Mouse (Mus musculus) midbrain, embryonic 16.5 days (tissue): ENCODE measurements around the gene 1600002K03Rik. TPM values are rescaled to one million over a fixed set of nuclear protein-coding genes. Genes with fewer than 3 reads are reported as not detected.

Source experiments
- ATAC-seq: fragments of 200-750 bp; cut with Nextera tagmentation; 2 replicates; pipeline ENCODE4 v1.8.0; 2017; ENCODE audit warnings: moderate TSS enrichment
- H3K27ac ChIP-seq: fragments of 300-500 bp; sonication (generic); 2 replicates; pipeline ENCODE4 v1.5.1; 2014; ENCODE audit warnings: mild to moderate bottlenecking, low read length, mixed read lengths
- H3K27me3 ChIP-seq: fragments of 300-500 bp; sonication (generic); 2 replicates; pipeline ENCODE4 v1.6.1; 2014; ENCODE audit warnings: low read depth, low read length, mixed read lengths; ENCODE audit not compliant: control insufficient read depth, insufficient read depth
- H3K36me3 ChIP-seq: fragments of 300-500 bp; sonication (generic); 2 replicates; pipeline ENCODE4 v1.6.1; 2014; ENCODE audit warnings: mild to moderate bottlenecking, low read length, moderate library complexity, mixed read lengths; ENCODE audit not compliant: control insufficient read depth, insufficient read depth
- H3K4me1 ChIP-seq: fragments of 300-500 bp; sonication (generic); 2 replicates; pipeline ENCODE4 v1.6.1; 2014; ENCODE audit warnings: mild to moderate bottlenecking, low read length, mixed read lengths; ENCODE audit not compliant: control insufficient read depth, insufficient read depth
- H3K4me2 ChIP-seq: fragments of 300-500 bp; sonication (generic); 2 replicates; pipeline ENCODE4 v1.6.1; 2014; ENCODE audit warnings: mild to moderate bottlenecking, low read length, mixed read lengths
- H3K4me3 ChIP-seq: fragments of 300-500 bp; sonication (generic); 2 replicates; pipeline ENCODE4 v1.5.1; 2014; ENCODE audit warnings: low read depth, mild to moderate bottlenecking, low read length, moderate library complexity, mixed read lengths
- H3K9ac ChIP-seq: fragments of 300-500 bp; sonication (generic); 2 replicates; pipeline ENCODE4 v1.6.1; 2014; ENCODE audit warnings: low read depth, low read length, mixed read lengths
- H3K9me3 ChIP-seq: fragments of 300-500 bp; sonication (generic); replicated peaks from 2 replicates; pipeline ENCODE4 v1.6.1; 2014; ENCODE audit warnings: mild to moderate bottlenecking, low read length, mixed read lengths; ENCODE audit not compliant: control insufficient read depth, poor library complexity, severe bottlenecking
- WGBS: fragments of 180-500 bp; shearing (Covaris S2); extraction: QIAGEN DNeasy Blood & Tissue Kit; methylation state at CpG from one replicate; pipeline ENCODE4 v1.1.7; 2014; 5-methylcytosine and 5-hydroxymethylcytosine counted together
- polyA plus RNA-seq: library from polyadenylated mRNA; unstranded; fragments of >200 nt; fragmentation: Nextera tagmentation; extraction: Ambion mirVana; gene quantifications from 2 replicates; pipeline ENCODE4 v1.2.1, GENCODE M21; 2015

The 1600002K03Rik gene
- polyA plus RNA-seq, 1 experiment from 2014 or later: 11.0 TPM

- Histone ChIP-seq H3K4me1 (peaks cover 20% of the 10 kb centered on the region), H3K27ac (no peak overlapping the region), H3K9ac (no peak overlapping the region), H3K9me3 (no peaks in the 10 kb centered on the region), H3K4me3 (no peak overlapping the region), H3K27me3 (no peaks in the 10 kb centered on the region), H3K36me3 (peaks cover 9% of the 10 kb centered on the region; the same call in 1 of the 2 replicates), H3K4me2 (no peak overlapping the region)
- ATAC-seq: no peak
- 88% methylated on average over 6 of the region's 6 CpGs for WGBS
Observed at GRCm38 (mm10) chr10:80145896-80146295, 26.8 kb upstream of the 1600002K03Rik start.

- no peak overlapping the region for H3K4me3 ChIP-seq
- no peak overlapping the region for H3K9ac ChIP-seq
- H3K4me1 ChIP-seq: peaks cover 17% of the 10 kb centered on the region
- WGBS: 82% methylated on average over 4 of the region's 4 CpGs
- peak overlapping the region; percentile 15; the same call in 1 of the 2 replicates for H3K27ac ChIP-seq
- H3K9me3 ChIP-seq: no peaks in the 10 kb centered on the region
- H3K27me3 ChIP-seq: no peaks in the 10 kb centered on the region
- no peak overlapping the region for H3K4me2 ChIP-seq
- peaks cover 9% of the 10 kb centered on the region; the same call in 1 of the 2 replicates for H3K36me3 ChIP-seq
- ATAC-seq: no peak
Observed at GRCm38 (mm10) chr10:80146568-80147011, 26.2 kb upstream of the 1600002K03Rik start.

DNA sequence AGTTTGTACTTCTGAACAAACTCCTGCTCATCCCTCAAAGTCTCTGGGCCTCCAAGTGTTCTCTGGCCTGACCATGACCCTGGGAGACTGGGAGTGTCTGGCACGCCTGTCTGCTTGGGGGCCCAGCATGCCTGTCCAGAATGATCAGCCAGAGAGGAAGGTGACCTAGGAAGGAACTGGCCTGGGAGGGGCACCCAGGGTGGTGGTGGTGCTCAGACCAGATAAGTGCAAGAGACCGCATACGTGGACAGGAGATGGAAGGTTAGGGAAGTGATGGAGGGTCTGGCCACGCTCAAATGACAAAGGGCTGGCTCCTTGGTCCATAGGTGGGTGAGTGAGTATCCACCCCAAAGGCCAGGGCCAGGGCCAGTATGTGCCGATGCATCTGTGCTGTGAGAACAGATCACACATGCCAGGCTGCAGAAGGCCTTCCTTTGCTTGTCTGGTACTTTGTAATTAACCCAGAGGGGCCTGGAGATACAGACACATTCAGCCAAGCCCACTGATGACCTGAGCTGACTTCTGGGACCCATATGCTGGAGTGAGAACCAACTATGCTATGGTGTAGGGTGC is 25.5 kb upstream of the 1600002K03Rik start:
- Histone ChIP-seq H3K36me3 (peaks cover 9% of the 10 kb centered on the region; the same call in 1 of the 2 replicates), H3K27ac (peak overlapping the region; percentile 100), H3K4me3 (no peak overlapping the region), H3K9me3 (no peaks in the 10 kb centered on the region), H3K4me1 (peaks cover 22% of the 10 kb centered on the region), H3K9ac (no peak overlapping the region), H3K27me3 (no peaks in the 10 kb centered on the region), H3K4me2 (peak overlapping the region; percentile 74)
- ATAC-seq: no peak
- WGBS: 82% methylated on average over 5 of the region's 5 CpGs

GRCm38 (mm10) chr10:80147719-80148601 is 24.8 kb upstream of the 1600002K03Rik start, which contains the start of gene Midn:
Midn (plus strand) TSS chr10:80148272.
- Histone ChIP-seq H3K4me1 (peaks cover 25% of the 10 kb centered on the region), H3K9me3 (no peaks in the 10 kb centered on the region), H3K27ac (peak within 1 kb of the TSS; percentile 100), H3K4me3 (peak within 1 kb of the TSS; percentile 93), H3K27me3 (no peaks in the 10 kb centered on the region), H3K36me3 (peaks cover 12% of the 10 kb centered on the region), H3K9ac (peak within 1 kb of the TSS; percentile 97), H3K4me2 (peak within 1 kb of the TSS; percentile 74)
- ATAC-seq: peak; percentile 15
- 1% methylated on average over 40 of the region's 42 CpGs for WGBS

DNA sequence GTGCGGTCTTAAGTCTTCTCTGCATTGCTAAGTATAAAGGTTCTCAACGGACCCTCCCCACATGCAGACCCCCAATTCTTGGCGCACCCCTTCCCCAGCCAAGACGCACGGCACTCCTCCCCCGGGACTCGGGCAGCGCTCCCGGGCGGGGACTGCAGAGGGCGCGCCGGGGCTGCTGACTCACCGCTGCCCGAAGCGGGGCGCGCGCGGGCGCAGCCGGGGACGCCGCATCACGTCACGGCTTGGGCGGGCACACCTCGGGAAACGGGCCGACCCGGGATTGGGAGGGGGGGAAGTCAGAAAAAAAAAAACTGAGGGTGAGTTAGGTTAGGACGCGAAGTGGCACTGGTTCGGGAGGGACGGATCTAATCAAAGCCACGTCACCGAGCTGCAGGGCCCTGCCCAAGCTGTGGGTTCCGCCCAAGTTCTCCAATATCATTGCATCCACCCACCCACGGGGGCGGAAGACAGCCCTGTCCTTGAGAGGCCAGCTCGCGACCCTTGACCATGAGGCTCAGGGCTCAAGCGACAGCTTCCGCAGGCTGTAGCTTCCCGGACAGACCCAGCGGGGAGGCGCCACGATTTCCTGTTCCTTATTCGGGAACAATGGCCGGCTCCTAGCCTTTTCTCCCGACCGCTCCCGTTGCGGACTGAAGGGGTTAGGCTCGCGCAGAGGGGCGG is 24.0 kb upstream of the 1600002K03Rik start:
- Histone ChIP-seq H3K36me3 (peaks cover 18% of the 10 kb centered on the region), H3K4me3 (peak overlapping the region; percentile 93), H3K4me2 (peak overlapping the region; percentile 74), H3K9ac (peak overlapping the region; percentile 97), H3K27ac (peak overlapping the region; percentile 100), H3K27me3 (no peaks in the 10 kb centered on the region), H3K9me3 (no peaks in the 10 kb centered on the region), H3K4me1 (peaks cover 26% of the 10 kb centered on the region)
- ATAC-seq: peak; percentile 49
- under 1% methylated on average over 56 of the region's 57 CpGs for WGBS

GRCm38 (mm10) chr10:80149291-80150225 is 23.2 kb upstream of the 1600002K03Rik start:
- Histone ChIP-seq H3K4me3 (peak overlapping the region; percentile 93), H3K27me3 (no peaks in the 10 kb centered on the region), H3K9me3 (no peaks in the 10 kb centered on the region), H3K4me2 (peak overlapping the region; percentile 99), H3K4me1 (peaks cover 29% of the 10 kb centered on the region), H3K27ac (peak overlapping the region; percentile 100), H3K36me3 (peaks cover 22% of the 10 kb centered on the region), H3K9ac (peak overlapping the region; percentile 99)
- ATAC-seq: peak; percentile 81
- under 1% methylated on average over 84 of the region's 88 CpGs for WGBS

GRCm38 (mm10) chr10:80150226-80151210 is 22.2 kb upstream of the 1600002K03Rik start:
- Histone ChIP-seq H3K27me3 (no peaks in the 10 kb centered on the region), H3K4me2 (peak overlapping the region; percentile 99), H3K4me3 (peak overlapping the region; percentile 93), H3K4me1 (peaks cover 29% of the 10 kb centered on the region), H3K36me3 (peaks cover 27% of the 10 kb centered on the region), H3K27ac (peak overlapping the region; percentile 100), H3K9ac (peak overlapping the region; percentile 99), H3K9me3 (no peaks in the 10 kb centered on the region)
- ATAC-seq: no peak
- 0% methylated on average over 40 of the region's 71 CpGs for WGBS
